Mouse (Mus musculus): ENCODE data around the gene Olfr12. TPM values are rescaled to one million over a fixed set of nuclear protein-coding genes. Genes with fewer than 3 reads are reported as not detected.

The Olfr12 gene
- polyA plus RNA-seq, 1 experiment from 2014 or later: not detected

GRCm38 (mm10) chr1:92643691-92644090 is 26.1 kb downstream of the Olfr12 start:
- ATAC-seq (ENCODE audit: low FRiP score): no peak
- H3K27ac ChIP-seq: no peak overlapping the region
- WGBS: 76% methylated on average over 4 of the region's 4 CpGs
- peaks cover 23% of the 10 kb centered on the region for H3K4me1 ChIP-seq
- no peaks in the 10 kb centered on the region for H3K9me3 ChIP-seq (replicated peaks)
- H3K4me3 ChIP-seq: no peak overlapping the region
- peaks cover 9% of the 10 kb centered on the region; the same call in 1 of the 2 replicates for H3K27me3 ChIP-seq
- H3K36me3 ChIP-seq: peaks cover 6% of the 10 kb centered on the region
- H3K9ac ChIP-seq: peak overlapping the region; percentile 47; the same call in 1 of the 2 replicates
- no peak overlapping the region for H3K4me2 ChIP-seq (replicated peaks)

GRCm38 (mm10) chr1:92644916-92645315 is 27.3 kb downstream of the Olfr12 start:
- H3K9me3 ChIP-seq (replicated peaks): no peaks in the 10 kb centered on the region

GRCm38 (mm10) chr1:92646111-92646510 is 28.5 kb downstream of the Olfr12 start:
- no peaks in the 10 kb centered on the region for H3K36me3 ChIP-seq
- no peak for ATAC-seq (ENCODE audit: low FRiP score)
- peaks cover 9% of the 10 kb centered on the region for H3K4me1 ChIP-seq
- H3K9ac ChIP-seq: no peak overlapping the region
- H3K4me2 ChIP-seq (replicated peaks): no peak overlapping the region
- WGBS: 52% methylated on average over 2 of the region's 2 CpGs
- no peak overlapping the region for H3K4me3 ChIP-seq
- H3K27me3 ChIP-seq: peaks cover 9% of the 10 kb centered on the region; the same call in 1 of the 2 replicates
- H3K9me3 ChIP-seq (replicated peaks): no peaks in the 10 kb centered on the region
- H3K27ac ChIP-seq: no peak overlapping the region

More at GRCm38 (mm10) chr1:92644916-92645315, 27.3 kb downstream of the Olfr12 start:
- Histone ChIP-seq H3K4me2 (replicated peaks) (no peak overlapping the region), H3K36me3 (no peaks in the 10 kb centered on the region), H3K27ac (no peak overlapping the region), H3K4me3 (no peak overlapping the region), H3K4me1 (peaks cover 21% of the 10 kb centered on the region), H3K27me3 (peaks cover 9% of the 10 kb centered on the region; the same call in 1 of the 2 replicates), H3K9ac (no peak overlapping the region)
- 80% methylated on average over 5 of the region's 5 CpGs for WGBS
- no peak for ATAC-seq (ENCODE audit: low FRiP score)

- H3K4me3 ChIP-seq: no peak overlapping the region
- H3K9me3 ChIP-seq (replicated peaks): no peaks in the 10 kb centered on the region
- H3K4me1 ChIP-seq: peaks cover 7% of the 10 kb centered on the region; the same call in 1 of the 2 replicates
- ATAC-seq (ENCODE audit: low FRiP score): no peak
- no peak overlapping the region for H3K9ac ChIP-seq
- no peak overlapping the region for H3K4me2 ChIP-seq (replicated peaks)
- no peak overlapping the region for H3K27ac ChIP-seq
- H3K36me3 ChIP-seq: no peaks in the 10 kb centered on the region
- 83% methylated on average over 7 of the region's 7 CpGs for WGBS
- peaks cover 9% of the 10 kb centered on the region; the same call in 1 of the 2 replicates for H3K27me3 ChIP-seq
Measured at GRCm38 (mm10) chr1:92646601-92647000, 29.0 kb downstream of the Olfr12 start.

DNA sequence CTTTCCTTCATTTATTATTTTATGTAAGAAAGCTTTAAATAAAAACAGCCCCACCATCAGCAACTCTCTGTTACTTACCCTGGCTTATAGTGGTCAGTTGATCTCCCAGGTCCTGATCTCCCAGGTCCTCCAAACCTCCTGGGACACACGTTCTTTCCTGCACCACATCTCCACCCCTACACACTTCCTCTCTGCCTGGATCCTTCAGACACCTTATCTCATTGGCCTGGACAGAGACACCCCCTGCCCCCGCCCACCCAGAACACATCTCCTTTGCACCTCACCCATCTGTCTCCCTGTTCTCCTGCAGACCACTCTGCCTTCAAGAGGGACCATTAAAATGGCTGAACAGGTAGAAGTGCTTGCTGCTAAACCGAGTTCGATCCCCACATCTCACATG is 29.4 kb downstream of the Olfr12 start:
- Histone ChIP-seq H3K9ac (no peak overlapping the region), H3K4me1 (peaks cover 7% of the 10 kb centered on the region; the same call in 1 of the 2 replicates)
- 81% methylated on average over 4 of the region's 4 CpGs for WGBS

DNA sequence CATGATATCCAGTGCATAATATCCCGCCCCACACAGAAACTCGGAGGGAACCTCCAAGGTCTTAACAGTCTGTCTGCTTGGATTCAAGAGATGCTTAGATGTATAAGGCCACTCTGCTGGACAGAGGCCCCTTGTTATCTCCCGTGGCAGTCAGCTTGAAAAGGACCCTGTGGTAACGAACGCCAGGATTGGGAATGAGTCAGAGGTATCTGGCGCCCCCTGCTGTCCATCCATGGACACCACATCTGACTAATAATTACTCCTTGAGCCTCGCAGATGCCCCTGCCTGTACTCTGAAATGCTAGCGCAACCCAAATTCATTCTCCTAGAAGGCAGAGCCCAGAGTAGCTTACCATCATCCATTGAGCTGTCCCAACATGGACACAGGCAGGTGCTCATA is 30.2 kb downstream of the Olfr12 start:
- Histone ChIP-seq H3K9me3 (replicated peaks) (no peaks in the 10 kb centered on the region), H3K9ac (no peak overlapping the region), H3K4me1 (no peaks in the 10 kb centered on the region), H3K4me2 (replicated peaks) (no peak overlapping the region; the same call in 1 of the 2 replicates), H3K27ac (no peak overlapping the region), H3K36me3 (no peaks in the 10 kb centered on the region), H3K27me3 (peaks cover 9% of the 10 kb centered on the region; the same call in 1 of the 2 replicates), H3K4me3 (no peak overlapping the region)
- ATAC-seq (ENCODE audit: low FRiP score): peak; percentile 39
- 7% methylated on average over 8 of the region's 8 CpGs for WGBS

More for the DNA sequence above, 29.4 kb downstream of the Olfr12 start:
- no peak overlapping the region for H3K4me2 ChIP-seq (replicated peaks)
- H3K27me3 ChIP-seq: peaks cover 9% of the 10 kb centered on the region; the same call in 1 of the 2 replicates
- no peaks in the 10 kb centered on the region for H3K9me3 ChIP-seq (replicated peaks)
- no peak overlapping the region for H3K4me3 ChIP-seq
- no peaks in the 10 kb centered on the region for H3K36me3 ChIP-seq
- no peak for ATAC-seq (ENCODE audit: low FRiP score)
- no peak overlapping the region for H3K27ac ChIP-seq

GRCm38 (mm10) chr1:92648197-92648596 is 30.6 kb downstream of the Olfr12 start:
- Histone ChIP-seq H3K9ac (no peak overlapping the region), H3K36me3 (no peaks in the 10 kb centered on the region), H3K4me2 (replicated peaks) (no peak overlapping the region; the same call in 1 of the 2 replicates), H3K27me3 (peaks cover 9% of the 10 kb centered on the region; the same call in 1 of the 2 replicates), H3K27ac (no peak overlapping the region), H3K4me1 (no peaks in the 10 kb centered on the region), H3K4me3 (no peak overlapping the region), H3K9me3 (replicated peaks) (no peaks in the 10 kb centered on the region)
- WGBS: 53% methylated on average over 10 of the region's 10 CpGs
- ATAC-seq (ENCODE audit: low FRiP score): peak; percentile 11; the same call in 1 of the 2 replicates

DNA sequence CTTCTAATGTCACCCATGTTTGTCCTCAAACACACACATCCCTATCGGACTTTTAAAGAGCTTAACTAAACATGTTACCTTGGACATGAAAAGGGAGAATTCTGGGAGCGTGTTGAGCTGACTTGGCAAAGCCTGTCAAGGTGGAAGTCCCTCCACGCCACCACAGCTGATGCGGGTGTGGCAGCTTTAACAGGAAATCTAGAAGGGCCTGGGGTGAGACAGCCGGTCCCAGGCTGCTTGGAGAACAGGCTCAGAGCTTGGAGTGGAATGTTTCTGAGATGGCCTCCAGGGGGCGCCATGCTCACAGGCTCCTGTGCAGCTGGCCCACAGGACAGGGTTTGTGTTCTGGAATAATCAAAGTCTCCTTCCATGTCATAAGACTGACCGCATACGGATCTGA is 31.1 kb downstream of the Olfr12 start, which contains the start of gene Otos:
Gene Otos (minus strand): TSS at position 169 of the 400 bp plus-strand sequence.
- H3K4me3 ChIP-seq: no peak within 1 kb of the TSS
- ATAC-seq (ENCODE audit: low FRiP score): peak; percentile 38
- H3K9me3 ChIP-seq (replicated peaks): no peaks in the 10 kb centered on the region
- no peaks in the 10 kb centered on the region for H3K4me1 ChIP-seq
- no peak within 1 kb of the TSS for H3K27ac ChIP-seq
- no peak within 1 kb of the TSS; the same call in 1 of the 2 replicates for H3K4me2 ChIP-seq (replicated peaks)
- no peak within 1 kb of the TSS for H3K9ac ChIP-seq
- WGBS: 31% methylated on average over 8 of the region's 8 CpGs
- H3K36me3 ChIP-seq: no peaks in the 10 kb centered on the region
- H3K27me3 ChIP-seq: peaks cover 9% of the 10 kb centered on the region; the same call in 1 of the 2 replicates

DNA sequence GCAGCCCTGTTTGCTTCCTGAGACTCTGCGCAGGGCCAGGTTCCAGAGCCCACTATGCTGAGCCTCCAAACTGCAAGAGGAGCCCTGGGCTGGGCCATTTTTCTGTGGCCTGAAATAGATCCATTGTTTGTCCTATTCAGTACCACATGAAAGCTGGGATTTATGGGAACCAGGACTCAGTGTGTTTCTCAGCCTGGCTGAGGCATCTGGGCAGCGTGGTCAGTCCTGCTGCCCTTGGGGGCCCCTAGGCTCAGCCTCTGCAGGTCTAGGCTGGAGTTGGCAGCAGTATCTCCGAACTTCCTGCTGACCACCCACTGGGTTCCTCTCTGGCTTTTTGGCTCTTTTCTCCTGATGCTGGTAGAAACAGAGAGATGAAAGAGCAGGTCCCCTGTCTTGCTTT is 33.9 kb downstream of the Olfr12 start:
- 66% methylated on average over 3 of the region's 3 CpGs for WGBS
- Histone ChIP-seq H3K27ac (no peak overlapping the region), H3K4me2 (replicated peaks) (no peak overlapping the region), H3K36me3 (no peaks in the 10 kb centered on the region), H3K9me3 (replicated peaks) (no peaks in the 10 kb centered on the region), H3K9ac (no peak overlapping the region), H3K4me3 (no peak overlapping the region), H3K27me3 (peaks cover 2% of the 10 kb centered on the region; the same call in 1 of the 2 replicates), H3K4me1 (no peaks in the 10 kb centered on the region)
- no peak for ATAC-seq (ENCODE audit: low FRiP score)

GRCm38 (mm10) chr1:92653179-92653578 is 35.6 kb downstream of the Olfr12 start:
- no peaks in the 10 kb centered on the region for H3K9me3 ChIP-seq (replicated peaks)
- 88% methylated on average over 3 of the region's 3 CpGs for WGBS
- H3K27ac ChIP-seq: no peak overlapping the region
- H3K4me1 ChIP-seq: no peaks in the 10 kb centered on the region
- no peaks in the 10 kb centered on the region for H3K27me3 ChIP-seq
- no peaks in the 10 kb centered on the region for H3K36me3 ChIP-seq
- no peak overlapping the region for H3K4me3 ChIP-seq
- H3K4me2 ChIP-seq (replicated peaks): no peak overlapping the region
- no peak overlapping the region for H3K9ac ChIP-seq
- ATAC-seq (ENCODE audit: low FRiP score): no peak

DNA sequence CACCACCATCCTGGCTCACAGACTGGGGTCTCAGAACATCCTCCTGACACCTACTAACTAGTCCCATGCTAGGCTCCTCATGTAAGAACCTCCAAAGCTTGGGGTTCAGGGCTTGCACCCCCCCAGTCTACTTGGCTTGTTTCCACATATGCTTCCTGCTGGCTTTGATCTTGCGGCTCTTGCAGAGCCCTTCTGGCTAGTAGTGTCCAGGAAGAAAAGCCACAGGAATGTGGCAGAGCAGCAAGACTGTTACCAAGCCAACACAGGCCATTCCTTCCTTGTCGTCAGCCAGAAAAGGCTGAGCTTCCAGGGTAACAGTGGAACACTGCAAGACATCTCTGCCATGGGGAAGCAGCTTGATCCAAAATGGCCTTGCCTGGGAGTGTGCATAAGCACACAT is 37.1 kb downstream of the Olfr12 start:
- WGBS: 67% methylated on average over 2 of the region's 2 CpGs

GRCm38 (mm10) chr1:92657025-92657820 is 39.6 kb downstream of the Olfr12 start:
- H3K9ac ChIP-seq: no peak overlapping the region
- no peaks in the 10 kb centered on the region for H3K36me3 ChIP-seq
- H3K4me2 ChIP-seq (replicated peaks): no peak overlapping the region
- H3K27me3 ChIP-seq: no peaks in the 10 kb centered on the region
- no peak overlapping the region for H3K4me3 ChIP-seq
- H3K27ac ChIP-seq: no peak overlapping the region
- no peaks in the 10 kb centered on the region for H3K4me1 ChIP-seq
- H3K9me3 ChIP-seq (replicated peaks): no peaks in the 10 kb centered on the region
- ATAC-seq (ENCODE audit: low FRiP score): 0 out of 2 replicates have a peak, but pooled peaks have one; percentile 19
- 78% methylated on average over 11 of the region's 11 CpGs for WGBS

More for the DNA sequence above, 37.1 kb downstream of the Olfr12 start:
- H3K4me1 ChIP-seq: no peaks in the 10 kb centered on the region
- H3K4me3 ChIP-seq: no peak overlapping the region
- H3K4me2 ChIP-seq (replicated peaks): no peak overlapping the region
- no peak for ATAC-seq (ENCODE audit: low FRiP score)
- H3K9ac ChIP-seq: no peak overlapping the region
- no peak overlapping the region for H3K27ac ChIP-seq
- no peaks in the 10 kb centered on the region for H3K36me3 ChIP-seq
- H3K27me3 ChIP-seq: no peaks in the 10 kb centered on the region
- H3K9me3 ChIP-seq (replicated peaks): no peaks in the 10 kb centered on the region
